Mouse (Mus musculus): ENCODE data around the gene Phactr4. TPM values are rescaled to one million over a fixed set of nuclear protein-coding genes. Genes with fewer than 3 reads are reported as not detected.

Gene Phactr4
- polyA plus RNA-seq, 1 experiment from 2014 or later = 32.9 TPM

DNA sequence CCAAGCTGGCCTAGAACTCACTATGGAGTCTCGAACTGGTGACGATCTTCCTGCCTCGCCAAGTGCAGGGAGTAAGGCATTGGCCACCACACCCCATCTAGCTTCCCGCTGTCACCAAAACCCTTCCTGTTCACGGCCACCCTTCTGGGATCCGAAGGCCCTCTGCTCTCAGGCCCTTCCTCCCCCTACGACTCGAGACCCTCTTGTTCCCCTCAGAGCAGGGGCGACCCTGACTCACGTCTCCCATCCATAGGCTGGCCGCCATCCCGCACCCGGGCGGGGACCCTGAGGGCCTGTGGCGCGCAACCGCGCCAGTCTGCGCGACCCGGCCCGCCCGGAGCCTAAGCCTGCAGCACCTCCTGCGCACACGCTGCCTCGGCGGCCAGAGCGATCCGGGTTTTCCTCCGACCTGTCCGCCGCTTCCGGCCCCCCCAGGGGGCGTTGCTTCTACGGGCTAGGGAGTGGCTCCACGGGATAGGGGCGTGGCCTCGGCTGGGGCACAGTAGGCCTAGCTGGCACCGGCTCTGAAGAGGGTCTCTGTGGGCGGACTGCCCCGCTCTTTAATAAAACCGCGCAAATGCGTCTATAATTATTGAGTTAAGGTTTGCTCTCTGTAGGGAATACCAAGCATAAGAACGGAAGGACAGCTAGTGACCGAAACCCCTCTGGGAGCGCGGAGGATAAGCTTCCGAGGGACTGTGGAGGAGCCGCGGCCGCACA, 93.0 kb downstream of the Phactr4 start, which contains the start of gene Trnau1ap:
TSS of gene Trnau1ap (minus strand) at position 424 of the 720 bp plus-strand sequence.
- Histone ChIP-seq H3K4me1 (ENCODE audit: control insufficient read depth, insufficient read depth, low read length) (peaks cover 4% of the 10 kb centered on the region), H3K27me3 (ENCODE audit: control insufficient read depth, insufficient read depth, low read length) (no peaks in the 10 kb centered on the region), H3K36me3 (ENCODE audit: control insufficient read depth, insufficient read depth, low read length) (peaks cover 19% of the 10 kb centered on the region), H3K4me3 (ENCODE audit: low read depth, low read length) (peak within 1 kb of the TSS; percentile 65), H3K9ac (ENCODE audit: low read length) (peak within 1 kb of the TSS; percentile 78), H3K4me2 (ENCODE audit: low read depth, severe bottlenecking) (peak within 1 kb of the TSS; percentile 49), H3K9me3 (ENCODE audit: control insufficient read depth, low read length) (no peaks in the 10 kb centered on the region), H3K27ac (replicated peaks; ENCODE audit: low read depth, low read length) (no peak within 1 kb of the TSS; the same call in 1 of the 2 replicates)
- ATAC-seq (ENCODE audit: insufficient number of reproducible peaks, low FRiP score, low TSS enrichment, low read depth) (peak; percentile 94), DNase-seq (ENCODE audit: low spot score) (peak; percentile 96)
- under 1% methylated on average over 52 of the region's 52 CpGs for WGBS

DNA sequence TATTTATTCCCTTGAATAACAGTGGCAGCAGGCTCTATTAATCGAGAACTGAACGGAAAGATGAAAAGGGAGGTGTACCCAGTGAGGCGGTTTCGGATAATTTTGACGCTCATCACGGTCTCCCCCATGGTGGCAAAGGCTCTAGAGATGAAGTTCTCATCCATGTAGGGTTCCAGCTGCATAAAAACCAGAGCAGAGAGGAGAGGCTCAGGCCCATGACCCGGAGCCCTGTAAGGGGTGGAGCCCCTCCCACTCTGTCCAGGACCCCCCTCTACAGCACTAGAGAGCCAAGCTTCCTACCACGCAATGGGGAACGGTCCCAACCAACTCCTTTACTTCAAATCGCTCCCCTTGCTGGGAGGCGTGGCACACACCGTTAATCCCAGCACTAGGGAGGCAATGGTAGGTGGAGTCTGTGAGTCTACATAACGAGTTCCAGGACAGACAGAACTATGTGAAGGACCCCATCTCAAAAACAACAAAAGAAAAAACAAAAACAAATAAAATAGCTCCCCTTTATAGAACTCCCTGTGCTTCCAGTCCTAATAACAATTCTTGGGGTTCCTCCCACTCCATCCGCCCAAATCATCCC, 93.8 kb downstream of the Phactr4 start:
- Histone ChIP-seq H3K9me3 (ENCODE audit: control insufficient read depth, low read length) (no peaks in the 10 kb centered on the region), H3K4me2 (ENCODE audit: low read depth, severe bottlenecking) (peak overlapping the region; percentile 49), H3K36me3 (ENCODE audit: control insufficient read depth, insufficient read depth, low read length) (peaks cover 16% of the 10 kb centered on the region), H3K27ac (replicated peaks; ENCODE audit: low read depth, low read length) (no peak overlapping the region), H3K9ac (ENCODE audit: low read length) (peak overlapping the region; percentile 78), H3K4me3 (ENCODE audit: low read depth, low read length) (peak overlapping the region; percentile 65), H3K4me1 (ENCODE audit: control insufficient read depth, insufficient read depth, low read length) (peaks cover 4% of the 10 kb centered on the region), H3K27me3 (ENCODE audit: control insufficient read depth, insufficient read depth, low read length) (no peaks in the 10 kb centered on the region)
- WGBS = 52% methylated on average over 14 of the region's 14 CpGs
- no peak for DNase-seq (ENCODE audit: low spot score)
- ATAC-seq (ENCODE audit: insufficient number of reproducible peaks, low FRiP score, low TSS enrichment, low read depth) = no peak

DNA sequence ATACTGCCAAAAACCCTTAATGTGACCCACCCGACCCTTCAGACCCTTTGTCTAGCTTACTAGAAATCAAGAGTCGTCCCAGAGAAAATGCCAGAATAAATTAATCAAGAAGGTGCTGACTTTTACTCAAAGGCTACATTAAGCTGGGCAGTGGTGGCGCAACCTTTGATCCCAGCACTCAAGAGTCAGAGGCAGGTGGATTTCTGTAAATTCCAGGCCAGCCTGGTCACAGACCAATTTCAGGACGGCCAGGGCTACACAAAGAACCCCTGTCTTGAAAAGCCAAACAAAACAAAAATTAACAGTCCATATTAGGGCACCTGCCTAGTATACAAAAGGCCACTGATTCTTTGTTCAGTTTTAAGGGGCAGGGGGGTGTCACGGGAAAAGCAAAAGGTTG, 95.8 kb downstream of the Phactr4 start:
- Histone ChIP-seq H3K4me1 (ENCODE audit: control insufficient read depth, insufficient read depth, low read length) (peaks cover 4% of the 10 kb centered on the region), H3K36me3 (ENCODE audit: control insufficient read depth, insufficient read depth, low read length) (peaks cover 10% of the 10 kb centered on the region; the same call in 1 of the 2 replicates), H3K4me2 (ENCODE audit: low read depth, severe bottlenecking) (no peak overlapping the region), H3K4me3 (ENCODE audit: low read depth, low read length) (no peak overlapping the region), H3K9ac (ENCODE audit: low read length) (no peak overlapping the region), H3K9me3 (ENCODE audit: control insufficient read depth, low read length) (no peaks in the 10 kb centered on the region), H3K27ac (replicated peaks; ENCODE audit: low read depth, low read length) (no peak overlapping the region), H3K27me3 (ENCODE audit: control insufficient read depth, insufficient read depth, low read length) (no peaks in the 10 kb centered on the region)
- ATAC-seq (ENCODE audit: insufficient number of reproducible peaks, low FRiP score, low TSS enrichment, low read depth) (no peak), DNase-seq (ENCODE audit: low spot score) (no peak)
- 78% methylated on average over 5 of the region's 5 CpGs for WGBS

DNA sequence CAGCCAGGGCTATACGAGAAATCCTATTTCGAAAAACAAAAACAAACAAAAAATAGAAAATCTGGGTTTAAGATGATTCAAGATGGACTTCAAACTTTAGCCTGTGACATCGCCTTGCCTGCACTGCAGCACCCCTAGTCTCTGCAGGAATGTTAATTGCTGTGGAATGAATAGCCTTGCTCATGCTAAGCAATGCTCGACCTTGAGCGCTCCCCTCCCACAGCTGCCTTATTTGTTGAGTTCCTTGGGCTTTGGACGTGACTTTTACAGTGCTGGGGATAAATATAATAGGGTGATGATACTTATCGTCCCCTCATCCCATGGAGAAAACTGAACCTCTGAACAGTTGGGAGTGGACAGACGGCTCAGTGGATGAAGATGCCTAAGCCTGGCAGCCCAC, 106.6 kb downstream of the Phactr4 start:
- DNase-seq (ENCODE audit: low spot score) = no peak
- Histone ChIP-seq H3K9me3 (ENCODE audit: control insufficient read depth, low read length) (no peaks in the 10 kb centered on the region), H3K27me3 (ENCODE audit: control insufficient read depth, insufficient read depth, low read length) (no peaks in the 10 kb centered on the region), H3K9ac (ENCODE audit: low read length) (no peak overlapping the region), H3K36me3 (ENCODE audit: control insufficient read depth, insufficient read depth, low read length) (peaks cover 21% of the 10 kb centered on the region), H3K4me3 (ENCODE audit: low read depth, low read length) (no peak overlapping the region), H3K4me1 (ENCODE audit: control insufficient read depth, insufficient read depth, low read length) (no peaks in the 10 kb centered on the region), H3K27ac (replicated peaks; ENCODE audit: low read depth, low read length) (no peak overlapping the region), H3K4me2 (ENCODE audit: low read depth, severe bottlenecking) (no peak overlapping the region)
- 92% methylated on average over 8 of the region's 8 CpGs for WGBS
- no peak for ATAC-seq (ENCODE audit: insufficient number of reproducible peaks, low FRiP score, low TSS enrichment, low read depth)

DNA sequence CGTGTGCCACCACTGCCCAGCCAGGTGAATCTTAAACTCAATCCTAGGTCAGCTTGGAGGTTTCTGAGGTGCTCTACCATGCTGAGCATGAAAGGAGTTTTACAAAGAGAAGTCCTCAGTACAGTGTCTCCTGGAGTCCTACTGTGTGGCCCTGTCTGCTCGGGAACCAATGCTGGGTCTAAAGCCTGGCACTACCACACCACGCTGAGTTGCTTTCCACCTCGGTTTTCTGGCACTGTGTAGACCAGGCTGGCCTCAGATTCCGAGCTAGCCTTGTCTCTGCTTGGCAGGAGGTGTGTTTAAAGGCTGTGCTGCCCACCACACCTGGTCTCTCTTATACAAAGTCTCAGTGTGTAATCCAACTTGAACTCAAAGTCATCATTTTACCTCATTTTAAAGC, 109.7 kb downstream of the Phactr4 start:
- no peak overlapping the region for H3K4me3 ChIP-seq (ENCODE audit: low read depth, low read length)
- peaks cover 20% of the 10 kb centered on the region for H3K36me3 ChIP-seq (ENCODE audit: control insufficient read depth, insufficient read depth, low read length)
- H3K27ac ChIP-seq (replicated peaks; ENCODE audit: low read depth, low read length) = no peak overlapping the region
- ATAC-seq (ENCODE audit: insufficient number of reproducible peaks, low FRiP score, low TSS enrichment, low read depth) (no peak), DNase-seq (ENCODE audit: low spot score) (no peak)
- H3K9ac ChIP-seq (ENCODE audit: low read length) = no peak overlapping the region
- WGBS = 87% methylated on average over 5 of the region's 5 CpGs
- H3K4me1 ChIP-seq (ENCODE audit: control insufficient read depth, insufficient read depth, low read length) = peaks cover 3% of the 10 kb centered on the region; the same call in 1 of the 2 replicates
- H3K27me3 ChIP-seq (ENCODE audit: control insufficient read depth, insufficient read depth, low read length) = no peaks in the 10 kb centered on the region
- no peak overlapping the region for H3K4me2 ChIP-seq (ENCODE audit: low read depth, severe bottlenecking)
- H3K9me3 ChIP-seq (ENCODE audit: control insufficient read depth, low read length) = no peaks in the 10 kb centered on the region

DNA sequence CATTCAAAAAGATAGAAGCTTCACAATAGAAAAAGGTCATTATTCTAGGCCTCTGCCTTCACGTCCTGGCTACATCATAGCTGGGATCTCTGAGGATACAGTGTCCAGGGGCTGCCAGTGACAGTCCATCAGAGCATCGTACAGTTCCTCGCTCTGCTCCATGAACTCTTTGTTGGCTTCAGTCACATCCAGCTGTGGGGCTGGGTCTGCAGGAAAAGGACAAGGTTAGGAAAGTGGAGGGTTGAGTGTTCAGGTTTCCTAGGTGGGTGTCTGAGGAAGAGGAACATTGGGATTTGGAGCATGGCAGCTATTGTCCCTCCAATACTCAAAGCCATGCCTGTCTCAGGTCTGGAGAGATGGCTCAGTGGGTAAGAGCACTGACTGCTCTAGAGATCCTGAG, 110.5 kb downstream of the Phactr4 start:
- 45% methylated on average over 3 of the region's 3 CpGs for WGBS
- Histone ChIP-seq H3K27ac (replicated peaks; ENCODE audit: low read depth, low read length) (no peak overlapping the region), H3K4me3 (ENCODE audit: low read depth, low read length) (no peak overlapping the region)

DNA sequence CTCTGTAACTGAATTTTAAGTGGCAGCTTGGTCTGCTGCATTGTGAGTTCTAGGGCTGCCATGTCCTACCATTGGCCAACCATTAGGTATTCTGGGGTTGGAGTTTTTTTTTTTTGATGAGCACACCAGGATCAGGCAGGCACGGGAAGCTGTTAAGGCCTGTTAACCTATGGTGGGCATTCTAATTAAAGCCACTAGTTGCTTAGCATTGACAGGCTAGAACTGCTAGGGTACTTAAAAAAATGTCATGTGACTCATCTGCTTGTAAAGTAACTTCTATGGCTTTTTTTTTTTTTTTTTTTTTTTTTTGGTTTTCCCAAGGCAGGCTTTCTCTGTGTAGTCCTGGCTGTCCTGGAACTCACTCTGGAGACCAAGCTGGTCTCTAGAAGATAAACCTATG, 111.1 kb downstream of the Phactr4 start:
- 23% methylated on average over 1 of the region's 1 CpGs for WGBS
- DNase-seq (ENCODE audit: low spot score) = no peak

More for the DNA sequence above, 110.5 kb downstream of the Phactr4 start:
- ATAC-seq (ENCODE audit: insufficient number of reproducible peaks, low FRiP score, low TSS enrichment, low read depth) (no peak), DNase-seq (ENCODE audit: low spot score) (no peak)
- H3K36me3 ChIP-seq (ENCODE audit: control insufficient read depth, insufficient read depth, low read length) = peaks cover 20% of the 10 kb centered on the region
- H3K4me1 ChIP-seq (ENCODE audit: control insufficient read depth, insufficient read depth, low read length) = peaks cover 3% of the 10 kb centered on the region; the same call in 1 of the 2 replicates
- H3K9me3 ChIP-seq (ENCODE audit: control insufficient read depth, low read length) = no peaks in the 10 kb centered on the region
- no peak overlapping the region for H3K9ac ChIP-seq (ENCODE audit: low read length)
- no peaks in the 10 kb centered on the region for H3K27me3 ChIP-seq (ENCODE audit: control insufficient read depth, insufficient read depth, low read length)
- H3K4me2 ChIP-seq (ENCODE audit: low read depth, severe bottlenecking) = no peak overlapping the region

DNA sequence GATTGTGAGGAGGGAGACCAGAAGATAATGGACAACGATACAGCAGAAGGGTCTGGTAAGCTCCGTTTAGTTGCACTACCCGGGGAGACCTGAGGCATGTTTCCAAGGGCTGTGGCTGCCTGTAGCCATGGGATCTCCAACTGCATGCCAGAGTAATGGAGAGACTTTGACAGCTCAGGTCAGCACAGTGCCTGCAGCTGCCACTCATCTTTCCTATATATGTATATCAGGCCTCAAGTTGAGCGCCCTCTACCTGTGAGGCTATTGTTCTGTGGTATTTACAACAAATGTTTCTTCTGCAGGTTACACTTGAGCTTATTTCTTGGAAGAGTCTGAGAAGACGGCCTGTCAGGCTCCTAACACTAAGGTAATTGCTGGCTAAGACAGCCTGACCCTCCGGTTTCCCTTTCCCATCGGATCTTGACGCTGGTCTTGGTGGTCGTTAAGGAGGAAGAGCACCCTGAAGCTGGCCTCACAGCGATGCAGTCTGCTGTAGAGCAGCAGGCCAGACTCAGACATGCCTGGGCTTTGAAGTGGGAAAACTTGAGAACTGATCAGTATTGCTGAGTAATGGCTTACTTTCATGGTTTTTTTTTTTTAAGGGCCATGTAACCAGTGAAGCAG, 112.3 kb downstream of the Phactr4 start:
- H3K36me3 ChIP-seq (ENCODE audit: control insufficient read depth, insufficient read depth, low read length) = peaks cover 18% of the 10 kb centered on the region
- peak overlapping the region; percentile 88; the same call in 1 of the 2 replicates for H3K9ac ChIP-seq (ENCODE audit: low read length)
- 29% methylated on average over 10 of the region's 10 CpGs for WGBS
- H3K27me3 ChIP-seq (ENCODE audit: control insufficient read depth, insufficient read depth, low read length) = no peaks in the 10 kb centered on the region
- peak; percentile 48 for DNase-seq (ENCODE audit: low spot score)
- H3K4me1 ChIP-seq (ENCODE audit: control insufficient read depth, insufficient read depth, low read length) = peaks cover 3% of the 10 kb centered on the region; the same call in 1 of the 2 replicates
- H3K9me3 ChIP-seq (ENCODE audit: control insufficient read depth, low read length) = no peaks in the 10 kb centered on the region
- peak overlapping the region; percentile 75 for H3K4me3 ChIP-seq (ENCODE audit: low read depth, low read length)
- H3K4me2 ChIP-seq (ENCODE audit: low read depth, severe bottlenecking) = peak overlapping the region; percentile 88
- H3K27ac ChIP-seq (replicated peaks; ENCODE audit: low read depth, low read length) = no peak overlapping the region
- no peak for ATAC-seq (ENCODE audit: insufficient number of reproducible peaks, low FRiP score, low TSS enrichment, low read depth)

More for the DNA sequence above, 111.1 kb downstream of the Phactr4 start:
- Histone ChIP-seq H3K9ac (ENCODE audit: low read length) (no peak overlapping the region), H3K4me1 (ENCODE audit: control insufficient read depth, insufficient read depth, low read length) (peaks cover 3% of the 10 kb centered on the region; the same call in 1 of the 2 replicates), H3K27me3 (ENCODE audit: control insufficient read depth, insufficient read depth, low read length) (no peaks in the 10 kb centered on the region), H3K9me3 (ENCODE audit: control insufficient read depth, low read length) (no peaks in the 10 kb centered on the region), H3K4me2 (ENCODE audit: low read depth, severe bottlenecking) (no peak overlapping the region), H3K27ac (replicated peaks; ENCODE audit: low read depth, low read length) (no peak overlapping the region), H3K36me3 (ENCODE audit: control insufficient read depth, insufficient read depth, low read length) (peaks cover 20% of the 10 kb centered on the region), H3K4me3 (ENCODE audit: low read depth, low read length) (no peak overlapping the region)
- ATAC-seq (ENCODE audit: insufficient number of reproducible peaks, low FRiP score, low TSS enrichment, low read depth) = no peak

All from limb, embryonic 11.5 days (tissue).